Mouse (Mus musculus) erythroblast, embryonic 14.5 days (primary cell): Measurements from ENCODE around the gene Parp9.

Experiments
- GATA1 ChIP-seq: IDR thresholded peaks from 2 replicates; pipeline ENCODE4 v1.6.1; 2012; ENCODE audit warnings: low read length, inconsistent platforms, mixed read lengths
- TAL1 ChIP-seq: IDR thresholded peaks from 3 replicates; pipeline ENCODE4 v1.6.1; 2012; ENCODE audit warnings: low read length, inconsistent platforms, mixed read lengths

DNA sequence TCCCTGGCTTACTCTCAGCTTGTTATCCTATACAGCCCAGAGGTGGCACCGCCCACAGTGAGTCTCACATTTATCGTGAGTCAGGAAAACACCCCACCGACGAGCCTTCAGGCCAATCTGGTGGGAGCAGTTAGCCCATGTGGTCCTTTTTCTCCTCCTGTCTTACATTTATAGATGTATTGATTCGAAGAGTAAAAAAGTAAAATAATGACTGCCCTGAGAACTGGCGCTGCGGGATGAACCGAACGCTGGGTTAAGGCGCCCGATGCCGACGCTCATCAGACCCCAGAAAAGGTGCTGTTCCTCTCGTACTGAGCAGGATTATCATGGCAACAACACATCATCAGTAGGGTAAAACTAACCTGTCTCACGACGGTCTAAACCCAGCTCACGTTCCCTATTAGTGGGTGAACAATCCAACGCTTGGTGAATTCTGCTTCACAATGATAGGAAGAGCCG is 43.1 kb downstream of the Parp9 start:
- no peak for TF ChIP-seq GATA1
- TF ChIP-seq TAL1 = no peak
